Mouse (Mus musculus) E14TG2a.4 (cell line): ENCODE measurements around the gene Crtc3.

ENCODE experiments used
- CTCF ChIP-seq: conservative IDR thresholded peaks from 2 replicates; pipeline ENCODE4 v1.5.1; 2014; ENCODE audit warnings: low read length
- NANOG ChIP-seq: IDR thresholded peaks from 2 replicates; pipeline ENCODE4 v1.6.1; 2014; ENCODE audit warnings: borderline replicate concordance, low read length, mixed read lengths
- POU5F1 ChIP-seq: IDR thresholded peaks from 2 replicates; pipeline ENCODE4 v1.6.1; 2014; ENCODE audit warnings: low read length, borderline replicate concordance

- TF ChIP-seq CTCF (no peak), NANOG (no peak), POU5F1 (no peak)
Observed at GRCm38 (mm10) chr7:80657896-80658295, 30.8 kb downstream of the Crtc3 start.
